Mouse (Mus musculus): ENCODE data around the gene Tac2. TPM values are rescaled to one million over a fixed set of nuclear protein-coding genes. Genes with fewer than 3 reads are reported as not detected.
A peak's percentile ranks its signal among the peaks of the same experiment; 100 is the strongest.

The Tac2 gene
- total RNA-seq, 2 experiments from 2014 or later: not detected

DNA sequence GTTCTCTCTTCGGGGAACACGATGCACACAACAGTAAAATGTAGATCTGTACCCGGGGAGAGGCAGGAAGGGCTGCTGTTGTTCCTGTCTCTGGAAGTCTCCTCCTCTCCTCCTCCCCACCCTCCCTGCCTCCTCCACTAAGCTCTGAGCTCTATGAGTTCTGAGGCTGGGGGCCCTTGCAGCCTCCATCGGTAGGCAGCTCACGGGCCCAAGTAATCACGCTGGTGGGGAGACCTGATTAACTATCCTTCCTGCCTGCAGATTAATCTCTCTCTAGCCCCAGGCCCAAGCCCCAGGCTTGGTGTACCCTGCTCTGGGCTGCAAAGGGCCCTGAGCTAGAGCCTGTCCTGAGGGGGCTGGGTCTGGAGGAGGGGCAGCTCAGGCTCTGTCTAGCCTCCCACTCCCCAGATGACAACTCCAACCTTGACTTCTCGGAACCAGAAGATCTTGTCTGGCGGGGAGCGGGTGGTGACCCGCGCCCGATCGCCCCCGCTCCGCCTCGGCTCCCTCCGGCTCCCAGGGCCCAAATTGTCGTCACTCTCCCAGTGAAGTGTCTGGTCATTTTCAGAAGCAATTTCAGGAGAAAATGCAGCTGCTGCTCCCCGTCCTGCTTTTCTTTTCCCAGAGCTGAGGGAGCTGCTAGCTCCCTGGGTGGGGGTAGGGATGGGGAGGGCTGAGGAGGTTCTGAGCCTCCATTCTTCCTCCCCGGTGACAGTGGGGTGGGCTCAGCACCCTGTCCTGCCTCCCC, 2.4 kb upstream of the Tac2 start:
- intact Hi-C loops (cut with DNase I): no loop called here
- no peak for DNase-seq (ENCODE audit: low spot score)

- DNase-seq (ENCODE audit: low spot score): no peak
- intact Hi-C loops (cut with DNase I): no loop called here
These were observed 858 bp downstream of the Tac2 start for GRCm38 (mm10) chr10:127725136-127725535.

DNA sequence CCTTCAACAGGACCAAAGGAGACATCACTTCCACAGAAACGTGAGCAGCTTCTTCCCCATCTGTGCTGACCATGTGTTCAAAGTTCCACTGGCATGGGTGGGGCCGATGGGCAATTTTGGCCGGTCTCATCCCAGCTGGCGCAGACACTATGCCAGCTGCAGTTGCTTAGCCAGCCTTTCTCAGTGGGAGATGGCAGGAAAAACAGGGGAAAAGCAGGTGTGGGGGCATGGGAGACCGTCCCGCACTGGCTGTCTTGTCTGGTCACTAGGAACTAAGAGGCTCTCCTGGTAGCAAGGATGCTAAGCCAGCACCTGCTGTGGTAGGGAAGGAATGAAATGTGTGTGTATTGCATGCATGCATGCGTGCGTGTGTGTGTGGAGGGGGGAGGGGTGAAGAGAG, 4.2 kb downstream of the Tac2 start:
- no peak for DNase-seq (ENCODE audit: low spot score)
- intact Hi-C loops (cut with DNase I): no loop called here

DNA sequence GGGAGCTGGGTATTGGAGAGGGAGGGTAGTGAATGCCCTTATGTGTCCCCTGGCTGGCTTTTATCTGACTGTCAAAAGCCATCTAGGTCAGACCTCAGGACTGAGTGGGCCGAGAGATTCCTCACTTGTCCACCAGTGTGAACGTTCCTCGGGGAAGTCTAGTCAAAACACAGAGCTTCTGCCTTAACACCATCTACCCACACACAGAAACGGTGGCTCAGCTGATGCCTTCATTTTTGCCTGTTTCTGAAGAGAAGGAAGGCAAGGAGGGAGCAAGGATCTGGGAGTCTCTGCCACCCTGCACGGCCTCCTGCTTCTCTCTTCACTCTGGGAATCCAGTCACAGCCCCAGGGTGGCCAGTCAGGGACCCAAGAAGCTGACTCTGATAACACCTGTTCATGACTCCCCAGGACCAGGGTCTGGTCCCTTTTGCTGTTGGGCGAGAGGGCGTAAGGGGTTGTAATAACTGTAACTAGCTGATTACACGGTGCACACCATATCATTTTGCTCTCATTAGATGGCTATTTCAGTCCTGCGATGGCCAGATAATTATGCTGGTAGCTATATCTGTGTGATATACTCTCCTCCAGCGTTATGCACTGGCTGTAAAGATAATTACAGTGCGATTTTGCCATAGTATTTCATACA, 6.1 kb downstream of the Tac2 start:
- no peak for DNase-seq (ENCODE audit: low spot score)
- intact Hi-C loops (cut with DNase I): no loop called here

DNA sequence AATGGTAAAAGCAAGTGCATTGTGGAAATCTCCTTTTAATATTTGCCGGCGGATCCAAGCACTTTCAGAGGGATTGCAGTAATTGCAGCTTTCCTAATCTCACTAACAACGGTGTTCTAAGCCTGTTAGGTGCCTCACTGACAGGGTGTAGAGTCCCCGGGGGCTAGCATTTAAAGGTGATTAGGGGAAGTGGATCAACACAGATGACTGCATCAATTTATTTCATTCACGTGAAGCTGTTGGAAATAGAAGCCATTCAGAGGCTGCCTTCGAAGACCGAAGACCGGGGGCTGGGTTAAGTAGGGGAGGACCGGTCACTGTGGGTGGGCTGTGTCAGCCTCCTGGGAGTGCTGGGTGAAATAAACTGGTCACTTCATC, 6.6 kb downstream of the Tac2 start:
- intact Hi-C loops (cut with DNase I): no loop called here
- no peak for DNase-seq (ENCODE audit: low spot score)

DNA sequence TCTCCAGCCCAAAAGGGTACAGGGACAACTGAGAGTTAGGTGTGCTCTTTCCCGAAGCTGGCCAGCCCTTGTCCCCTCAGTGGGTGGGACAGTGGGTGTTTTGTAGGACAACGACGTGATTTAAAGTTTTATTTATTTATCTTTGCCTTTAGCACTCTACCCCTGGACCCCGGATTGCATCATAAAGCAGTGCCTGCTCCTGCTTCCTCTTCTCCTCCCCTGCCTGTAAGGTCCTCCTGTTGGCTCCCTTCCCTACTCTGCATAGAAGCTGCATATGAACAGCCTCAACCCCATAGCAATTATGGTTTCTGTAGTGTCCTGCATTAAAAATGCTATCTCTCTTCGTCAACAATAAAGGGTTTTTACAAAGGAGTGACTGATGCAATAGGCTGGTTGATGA, 7.1 kb downstream of the Tac2 start:
- intact Hi-C loops (cut with DNase I): no loop called here
- no peak for DNase-seq (ENCODE audit: low spot score)

DNA sequence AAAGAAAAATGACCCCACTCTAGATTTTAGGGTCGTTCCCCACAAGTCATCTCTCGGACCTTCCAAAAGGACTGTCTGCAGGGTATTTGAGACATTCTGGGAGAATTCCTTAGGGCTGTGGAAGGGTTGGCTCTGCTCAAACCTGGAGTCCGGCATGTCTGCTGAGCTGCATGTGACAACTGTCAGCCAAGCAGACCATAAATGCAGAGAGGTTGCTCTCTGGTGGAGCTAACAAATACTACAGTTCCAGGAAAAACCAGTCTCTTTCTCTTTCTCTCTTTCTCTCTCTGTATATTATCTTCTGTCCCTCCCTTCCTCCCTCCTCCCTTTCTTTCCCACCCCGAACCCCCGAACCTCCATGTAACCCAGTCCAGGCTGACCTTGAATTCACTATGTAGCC, 10.2 kb downstream of the Tac2 start:
- intact Hi-C loops (cut with DNase I): no loop called here
- no peak for DNase-seq (ENCODE audit: low spot score)

GRCm38 (mm10) chr10:127736266-127736665, 12.0 kb downstream of the Tac2 start:
- intact Hi-C loops (cut with DNase I): loop anchor here (5.0 kb wide), 2 partner anchors 39 to 94 kb away; partner anchors contain the start of gene Stat6
- DNase-seq (ENCODE audit: low spot score): no peak

DNA sequence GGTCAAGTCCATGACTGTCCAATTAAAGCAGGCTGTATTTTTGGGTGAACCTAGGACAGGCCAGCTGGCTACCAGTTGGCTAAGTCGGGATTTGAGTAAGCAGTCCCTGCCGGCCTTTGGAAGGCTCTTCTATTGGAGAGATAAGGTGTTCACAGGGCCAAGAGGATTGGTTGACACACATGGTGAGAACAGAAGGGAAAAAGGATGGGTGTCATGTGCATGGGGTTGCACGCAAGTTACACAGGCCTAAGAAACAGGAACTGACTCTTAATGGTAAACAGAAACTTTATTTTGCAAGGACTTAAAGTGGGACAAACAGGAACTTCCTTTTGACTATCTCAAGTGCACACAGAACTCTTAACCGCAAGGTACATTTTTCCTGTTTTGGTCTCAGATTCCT, 12.6 kb downstream of the Tac2 start:
- DNase-seq (ENCODE audit: low spot score): no peak
- intact Hi-C loops (cut with DNase I): loop anchor here (1.0 to 5.0 kb wide), 3 partner anchors 40 to 198 kb away; partner anchors contain the start of gene Stat6

DNA sequence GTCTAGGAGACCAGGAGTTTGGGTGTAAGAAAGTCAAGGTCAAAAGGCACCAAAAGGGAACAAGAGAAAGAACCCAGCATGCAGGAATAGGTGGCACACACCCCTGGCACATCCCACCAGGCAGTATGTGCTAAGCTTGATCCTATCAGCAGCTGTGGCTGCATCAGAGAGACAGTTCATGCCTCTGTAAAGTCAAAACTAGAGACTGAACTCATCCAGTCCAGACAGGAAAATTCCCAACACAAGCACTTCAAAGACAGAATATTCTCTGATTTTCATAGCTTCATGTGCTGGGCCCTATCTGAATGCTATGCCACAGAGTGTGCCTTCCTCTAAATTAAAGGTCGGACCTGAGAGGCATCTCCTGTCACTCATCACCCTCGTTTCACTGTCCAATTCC, 13.3 kb downstream of the Tac2 start:
- intact Hi-C loops (cut with DNase I): loop anchor here (1.0 to 5.0 kb wide), 3 partner anchors 40 to 198 kb away; partner anchors contain the start of gene Stat6
- DNase-seq (ENCODE audit: low spot score): no peak

DNA sequence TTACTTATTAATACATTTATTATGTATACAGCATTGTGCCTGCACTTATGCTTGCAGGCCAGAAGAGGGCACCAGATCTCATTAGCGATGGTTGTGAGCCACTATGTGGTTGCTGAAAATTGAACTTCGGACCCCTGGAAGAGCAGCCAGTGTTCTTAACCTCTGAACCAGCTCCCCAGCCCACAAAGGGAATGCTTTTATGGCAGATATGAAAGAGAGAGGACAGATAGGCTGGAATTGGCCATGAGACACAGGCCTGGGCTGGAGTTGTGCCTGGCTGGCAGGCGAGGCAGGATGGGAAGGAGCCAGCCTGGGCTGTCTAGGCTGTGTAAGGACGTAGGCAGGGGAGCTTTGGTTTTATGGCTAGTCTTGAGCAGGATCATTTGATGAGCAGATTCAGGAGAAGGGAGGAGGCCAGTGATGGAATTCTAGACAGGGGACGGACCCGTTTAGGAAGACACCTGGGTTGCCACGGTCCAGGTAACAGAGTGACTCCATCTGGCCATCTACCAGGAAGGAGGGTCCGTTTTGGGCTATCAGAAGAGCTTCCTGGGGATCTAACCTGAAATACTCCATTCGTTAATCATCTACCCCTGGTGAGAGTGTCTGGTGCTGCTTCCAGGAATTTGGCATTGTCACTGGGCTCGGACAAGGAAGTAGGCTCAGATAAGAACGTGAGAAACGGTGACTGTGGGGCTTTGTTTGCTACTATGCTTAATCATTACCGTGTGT, 14.0 kb downstream of the Tac2 start:
- intact Hi-C loops (cut with DNase I): loop anchor here (5.0 kb wide), 2 partner anchors 41 to 96 kb away; partner anchors contain the start of gene Stat6
- no peak for DNase-seq (ENCODE audit: low spot score)

DNA sequence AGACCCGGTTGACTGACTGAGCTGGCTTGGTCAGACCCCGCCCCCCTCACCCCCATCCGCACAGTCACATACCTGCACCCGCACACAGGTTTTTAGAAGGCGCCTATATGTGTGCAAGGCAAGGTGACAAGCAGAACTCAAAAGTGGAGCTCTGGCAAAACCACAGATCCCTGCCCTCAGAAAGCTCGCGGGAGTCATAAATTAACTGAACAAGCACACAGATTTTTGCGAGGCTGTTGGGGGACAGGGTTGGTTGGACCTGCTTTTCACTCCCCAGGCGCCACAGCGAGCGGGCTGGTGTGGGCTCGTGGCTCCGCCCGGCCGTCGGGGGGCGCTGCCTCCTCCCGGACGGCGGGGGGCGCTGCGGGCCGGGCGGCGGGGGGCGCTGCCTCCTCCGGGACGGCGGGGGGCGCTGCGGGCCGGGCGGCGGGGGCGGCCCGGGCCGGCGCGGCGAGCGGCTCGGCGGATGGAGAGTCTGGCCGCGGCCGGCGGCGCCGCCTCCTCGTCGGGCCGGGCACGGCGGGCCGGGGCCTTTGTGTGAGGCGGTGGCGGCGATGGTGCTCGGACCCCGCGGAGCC, 14.9 kb downstream of the Tac2 start, which contains the start of gene Zbtb39:
Gene Zbtb39 (plus strand): TSS at position 456 of the 578 bp plus-strand sequence.
- peak; percentile 64 for DNase-seq (ENCODE audit: low spot score)
- intact Hi-C loops (cut with DNase I): loop anchor here (5.0 kb wide), 2 partner anchors 42 to 97 kb away; partner anchors contain the start of gene Stat6

DNA sequence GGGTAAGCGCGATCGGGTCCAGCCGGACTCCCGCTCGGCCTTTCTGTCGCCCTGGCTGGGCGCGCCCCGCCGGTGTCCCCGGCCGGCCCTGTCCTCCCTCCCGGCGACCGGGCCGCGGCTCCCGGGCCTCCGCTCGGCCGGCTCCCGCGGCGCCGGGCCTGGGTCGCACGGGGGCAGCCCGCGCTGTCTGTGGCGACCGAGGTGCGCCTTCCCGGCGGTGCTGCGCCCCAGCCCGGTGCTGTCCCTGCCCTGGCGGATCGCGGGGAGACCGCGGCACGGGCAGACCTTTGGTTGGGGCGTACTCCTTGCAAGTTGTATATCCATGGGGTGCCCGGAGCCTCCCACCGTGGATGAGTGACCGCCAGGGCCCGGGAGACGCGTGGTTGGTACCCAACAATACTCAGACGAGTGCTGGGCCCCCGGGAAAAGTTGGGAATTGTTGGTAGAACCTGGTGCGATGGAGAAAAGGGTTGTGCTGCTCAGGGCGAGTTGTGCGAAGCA, 15.4 kb downstream of the Tac2 start:
- DNase-seq (ENCODE audit: low spot score): peak; percentile 13
- intact Hi-C loops (cut with DNase I): loop anchor here (5.0 kb wide), 3 partner anchors 42 to 268 kb away; partner anchors contain the start of genes Hsd17b6 and Stat6

GRCm38 (mm10) chr10:127744661-127745060, 20.4 kb downstream of the Tac2 start:
- intact Hi-C loops (cut with DNase I): loop anchor here (5.0 kb wide), 1 partner anchor 263 kb away; the partner anchor contains the start of gene Hsd17b6
- no peak for DNase-seq (ENCODE audit: low spot score)

- no peak for DNase-seq (ENCODE audit: low spot score)
- intact Hi-C loops (cut with DNase I): no loop called here
These were observed 21.6 kb downstream of the Tac2 start for GRCm38 (mm10) chr10:127745886-127746285.

GRCm38 (mm10) chr10:127747254-127747653, 23.0 kb downstream of the Tac2 start:
- DNase-seq (ENCODE audit: low spot score): no peak
- intact Hi-C loops (cut with DNase I): no loop called here

- intact Hi-C loops (cut with DNase I): no loop called here
- DNase-seq (ENCODE audit: low spot score): peak; percentile 40
These were observed 24.8 kb downstream of the Tac2 start for GRCm38 (mm10) chr10:127748847-127749612.

DNA sequence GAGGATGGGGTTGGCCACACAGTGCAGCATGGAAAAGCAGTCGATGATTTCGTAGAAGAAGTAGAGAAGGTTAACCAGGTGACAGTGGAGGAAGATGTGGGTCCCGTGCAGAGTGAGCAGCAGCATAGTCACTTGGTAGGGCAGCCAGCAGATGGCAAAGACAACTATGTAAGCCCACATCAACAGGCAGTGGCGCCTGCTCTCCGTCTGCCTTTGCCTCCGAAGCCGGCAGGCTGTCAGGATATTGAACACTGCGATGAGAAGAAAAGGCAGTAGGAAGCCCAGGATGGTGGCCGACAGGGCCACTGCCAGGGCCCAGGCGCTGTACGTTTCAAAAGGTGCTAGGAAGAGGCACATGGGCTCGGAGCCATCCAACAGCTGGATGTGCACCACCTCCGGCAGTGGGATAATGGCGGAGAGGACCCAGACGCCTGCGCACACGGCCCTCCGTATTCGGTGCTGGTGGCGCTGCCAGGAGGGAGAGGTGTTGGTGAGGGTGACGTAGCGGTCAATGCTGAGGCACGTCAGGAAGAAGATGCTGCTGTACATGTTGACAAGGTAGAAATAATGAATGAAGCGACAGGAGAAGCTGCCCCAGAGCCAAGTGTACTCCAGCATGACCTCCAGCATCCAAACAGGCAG, 26.0 kb downstream of the Tac2 start:
- DNase-seq (ENCODE audit: low spot score): no peak
- intact Hi-C loops (cut with DNase I): no loop called here

- intact Hi-C loops (cut with DNase I): no loop called here
- peak; percentile 20 for DNase-seq (ENCODE audit: low spot score)
These were observed 27.3 kb downstream of the Tac2 start, which contains the start of gene Gpr182 for GRCm38 (mm10) chr10:127751548-127751947. TSS of gene Gpr182 (minus strand) at chr10:127751732.
